8 mouse cellular contexts compared by ENCODE assay signal in genomic region chr1:23762782-23763630, GRCm38 (mm10). TPM values are rescaled to one million over a fixed set of nuclear protein-coding genes. Genes with fewer than 3 reads are reported as not detected.
A peak's percentile ranks its signal among the peaks of the same experiment; 100 is the strongest.
DNase-seq lines count a peak whose midpoint lies in the region; ATAC-seq lines count a peak whose summit lies in the region.

No protein-coding gene starts in this region.

- H3K4me3 ChIP-seq in hindbrain, embryonic 11.5 days (ENCODE audit: low read depth, low read length): peak overlapping the region; percentile 57
- peak overlapping the region; percentile 63 for H3K4me3 ChIP-seq in lung, embryonic 16.5 days (ENCODE audit: low read length)

- no peak overlapping the region for H3K27ac ChIP-seq in hindbrain, embryonic 11.5 days (ENCODE audit: low read depth, low read length)
- H3K27ac ChIP-seq in lung, embryonic 16.5 days (ENCODE audit: low read length): no peak overlapping the region

- peak overlapping the region; percentile 95 for H3K4me2 ChIP-seq in hindbrain, embryonic 11.5 days (replicated peaks; ENCODE audit: low read depth, low read length)
- peak overlapping the region; percentile 88 for H3K4me2 ChIP-seq in lung, embryonic 16.5 days (ENCODE audit: low read depth, low read length)

- peak; percentile 94 for ATAC-seq in hindbrain, embryonic 11.5 days (ENCODE audit: low FRiP score)
- ATAC-seq in lung, embryonic 16.5 days (ENCODE audit: low read depth): peak; percentile 89

- 0 out of 2 replicates have a peak, but pooled peaks cover 2% of the 10 kb centered on the region for H3K4me1 ChIP-seq in hindbrain, embryonic 11.5 days (replicated peaks; ENCODE audit: control insufficient read depth, insufficient read depth, low read length)
- peaks cover 8% of the 10 kb centered on the region; the same call in 1 of the 2 replicates for H3K4me1 ChIP-seq in lung, embryonic 16.5 days (replicated peaks; ENCODE audit: control insufficient read depth, insufficient read depth, low read length)

- peak; percentile 22 for DNase-seq in MN1 (ENCODE audit: low spot score)
- peak; percentile 95 for DNase-seq in cerebellum, adult 9-11 months
- peak; percentile 84 to 98 for DNase-seq in frontal cortex, adult 2 months (ENCODE audit: extremely low spot score in 1 of 2, low spot score in 1 of 2)
- peak; percentile 99 for DNase-seq in hindbrain, embryonic 11.5 days (ENCODE audit: low spot score)
- peak; percentile 93 for DNase-seq in layer of hippocampus, adult 9-11 months
- peak; percentile 88 for DNase-seq in ovary, postnatal 36 days (ENCODE audit: low spot score)
- peak; percentile 75 for DNase-seq in thymus, postnatal 14 days

- WGBS in hindbrain, embryonic 11.5 days: 1% methylated on average over 65 of the region's 65 CpGs
- WGBS in lung, embryonic 16.5 days: 1% methylated on average over 62 of the region's 65 CpGs

- no peaks in the 10 kb centered on the region for H3K9me3 ChIP-seq in hindbrain, embryonic 11.5 days (ENCODE audit: control insufficient read depth, low read length)
- no peaks in the 10 kb centered on the region for H3K9me3 ChIP-seq in lung, embryonic 16.5 days (ENCODE audit: control insufficient read depth, low read length)

- H3K36me3 ChIP-seq in hindbrain, embryonic 11.5 days (ENCODE audit: control insufficient read depth, insufficient read depth, low read length): no peaks in the 10 kb centered on the region
- no peaks in the 10 kb centered on the region for H3K36me3 ChIP-seq in lung, embryonic 16.5 days (ENCODE audit: control insufficient read depth, insufficient read depth, low read length)

- H3K27me3 ChIP-seq in hindbrain, embryonic 11.5 days (ENCODE audit: control insufficient read depth, insufficient read depth, low read length): peaks cover 16% of the 10 kb centered on the region
- peaks cover 40% of the 10 kb centered on the region for H3K27me3 ChIP-seq in lung, embryonic 16.5 days (ENCODE audit: control insufficient read depth, insufficient read depth, low read depth, low read length)

- peak overlapping the region; percentile 55; the same call in 1 of the 2 replicates for H3K9ac ChIP-seq in hindbrain, embryonic 11.5 days (ENCODE audit: low read depth, low read length)
- H3K9ac ChIP-seq in lung, embryonic 16.5 days (ENCODE audit: low read length): peak overlapping the region; percentile 50

RNA-seq across cellular contexts. Expression of gene B3gat2, which starts 1.5 kb away (rescaled TPM):
- 7.3 and 7.9 TPM in 2 replicates for polyA plus RNA-seq in frontal cortex, adult 2 months (2012; rRNA removed)
- polyA plus RNA-seq in hindbrain, embryonic 11.5 days (2014; fragmentation: Nextera tagmentation; extraction: Ambion mirVana): 1.9 and 2.3 TPM in 2 replicates
- 0.45 and 0.62 TPM in 2 replicates for polyA plus RNA-seq in lung, embryonic 16.5 days (2015; fragmentation: Nextera tagmentation; extraction: Ambion mirVana)

Comparison
In these comparisons a context has a peak if more than half of its experiments do, and no peak if none do; other contexts are left out.
1. DNase-seq: peak in every context shown above with its lines; median percentile 99 in hindbrain, embryonic 11.5 days; 95 in cerebellum, adult 9-11 months; 93 in layer of hippocampus, adult 9-11 months; 91 in frontal cortex, adult 2 months; 88 in ovary, postnatal 36 days; 75 in thymus, postnatal 14 days; 22 in MN1.